Mouse (Mus musculus) bone marrow, adult 2 months (tissue): ENCODE data around the gene Cttnbp2.

Experiments
- CTCF ChIP-seq: fragments of 200-500 bp; IDR thresholded peaks from 2 replicates; pipeline ENCODE4 v1.5.1; 2011; ENCODE audit warnings: low read length, control low read depth; ENCODE audit not compliant: control insufficient read depth, insufficient read depth
- POLR2A ChIP-seq: fragments of 200-500 bp; IDR thresholded peaks from 2 replicates; pipeline ENCODE4 v1.6.1; 2011; ENCODE audit warnings: low read depth, mild to moderate bottlenecking, control low read depth, low read length, borderline replicate concordance; ENCODE audit not compliant: control insufficient read depth

DNA sequence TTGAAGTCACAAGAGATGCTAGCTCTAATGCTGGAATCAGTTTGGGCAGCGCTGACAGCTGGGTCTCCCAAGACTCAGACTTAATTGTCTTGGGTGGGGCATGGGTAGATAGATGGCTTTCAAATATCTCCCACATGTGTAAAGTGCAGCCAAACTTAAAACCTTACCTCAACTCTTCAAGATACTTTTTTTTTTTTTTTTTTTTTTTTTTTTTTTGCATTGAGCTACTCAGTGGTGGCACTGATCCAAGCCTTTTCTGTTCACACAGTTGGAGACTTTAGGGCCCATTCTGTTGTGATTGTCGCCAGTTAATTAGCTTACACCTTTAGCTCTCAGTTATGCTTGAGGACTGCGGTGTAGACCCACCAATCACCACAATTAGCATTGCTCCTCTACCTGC, 145.6 kb downstream of the Cttnbp2 start:
- TF ChIP-seq POLR2A (no peak), CTCF (no peak)
